Mouse (Mus musculus) C2C12 (cell line): ENCODE results near the gene Pgp. TPM values are rescaled to one million over a fixed set of nuclear protein-coding genes. Genes with fewer than 3 reads are reported as not detected.
"Not testable (repeated sequence)": the region's sequence is repeated elsewhere in the genome, so short reads cannot be mapped to it uniquely, and the experiment has no call there.

ENCODE experiments used
- H3K27me3 ChIP-seq: one replicate; pipeline ENCODE4 v1.6.1; 2011; ENCODE audit not compliant: control insufficient read depth, insufficient read depth, insufficient read length
- H3K36me3 ChIP-seq: one replicate; pipeline ENCODE4 v1.6.1; 2011; ENCODE audit not compliant: control insufficient read depth, insufficient read depth
- H3K4me3 ChIP-seq: one replicate; pipeline ENCODE4 v1.5.1; 2011; ENCODE audit warnings: mild to moderate bottlenecking, control low read depth; ENCODE audit not compliant: poor library complexity, insufficient read depth, severe bottlenecking
- H3K79me2 ChIP-seq: one replicate; pipeline ENCODE4 v1.6.1; 2011; ENCODE audit not compliant: control insufficient read depth, insufficient read depth
- H3K79me3 ChIP-seq: one replicate; pipeline ENCODE4 v1.6.1; 2011; ENCODE audit warnings: low read depth, control low read depth
- H3ac ChIP-seq: one replicate; pipeline ENCODE3; 2011; ENCODE audit warnings: low read depth; ENCODE audit not compliant: control insufficient read depth, insufficient read length
- CEBPB ChIP-seq: IDR thresholded peaks from one replicate; pipeline ENCODE4 v1.6.1; 2011; ENCODE audit warnings: low read depth, mild to moderate bottlenecking, control low read depth, moderate library complexity
- CTCF ChIP-seq: IDR thresholded peaks from one replicate; pipeline ENCODE4 v1.5.1; 2011; ENCODE audit not compliant: control insufficient read depth, insufficient read depth, insufficient read length
- FOSL1 ChIP-seq: IDR thresholded peaks from one replicate; pipeline ENCODE4 v1.8.0; 2011; ENCODE audit warnings: mild to moderate bottlenecking, low read length; ENCODE audit not compliant: poor library complexity, insufficient read depth, severe bottlenecking
- MAX ChIP-seq: IDR thresholded peaks from one replicate; pipeline ENCODE4 v1.6.1; 2011; ENCODE audit warnings: mild to moderate bottlenecking, control low read depth
- MYOD1 ChIP-seq: IDR thresholded peaks from one replicate; pipeline ENCODE4 v1.6.1; 2011; ENCODE audit warnings: low read depth; ENCODE audit not compliant: control insufficient read depth, insufficient read length
- MYOG ChIP-seq: IDR thresholded peaks from one replicate; pipeline ENCODE4 v1.6.1; 2011; ENCODE audit not compliant: control insufficient read depth, insufficient read length; ENCODE audit errors: extremely low read depth
- USF1 ChIP-seq: IDR thresholded peaks from one replicate; pipeline ENCODE4 v1.6.1; 2011; ENCODE audit warnings: low read depth, mild to moderate bottlenecking, control low read depth, moderate library complexity
- long read RNA-seq, 2 experiments: library from polyadenylated mRNA; unstranded; transcript quantifications; one replicate each; pipeline ENCODE4 v2.0.0; 2019 to 2020
- polyA plus RNA-seq: library from polyadenylated mRNA; unstranded; fragments of >200 nt; fragmentation: generic; extraction: Trizol; gene quantifications from one replicate; pipeline ENCODE4 v1.2.1, GENCODE M21; 2012; ENCODE audit warnings: missing spikeins

Pgp gene
- polyA plus RNA-seq: 56.7 TPM
- long read RNA-seq, experiment 1, transcript Pgp-202 (1 exons, 2,428 nt): minor isoform, 16 of 143 reads
- long read RNA-seq, experiment 1, transcript Pgp-201 (2 exons, 2,627 nt): major isoform, 124 of 143 reads
- long read RNA-seq, experiment 1, partial matches to known transcripts: 0 of 143 reads
- long read RNA-seq, experiment 1, other reads (novel, unspliced or antisense): 3 of 143 reads
- long read RNA-seq, experiment 2, transcript Pgp-202 (1 exons, 2,428 nt): minor isoform, 16 of 170 reads
- long read RNA-seq, experiment 2, transcript Pgp-201 (2 exons, 2,627 nt): major isoform, 151 of 170 reads
- long read RNA-seq, experiment 2, partial matches to known transcripts: 0 of 170 reads
- long read RNA-seq, experiment 2, other reads (novel, unspliced or antisense): 3 of 170 reads

- Histone ChIP-seq H3K36me3 (peaks cover 27% of the 10 kb centered on the region), H3K27me3 (no peaks in the 10 kb centered on the region), H3K4me3 (peak within 1 kb of the TSS; percentile 68), H3ac (peak within 1 kb of the TSS; percentile 94), H3K79me2 (peaks cover 27% of the 10 kb centered on the region), H3K79me3 (peaks cover 16% of the 10 kb centered on the region)
- peak; percentile 12 for TF ChIP-seq MAX
- TF ChIP-seq CTCF: peak; percentile 0
- TF ChIP-seq USF1: no peak
Measured at GRCm38 (mm10) chr17:24469910-24470602, at the start of gene Pgp, which contains the start of gene E4f1. TSS of gene Pgp (plus strand) at chr17:24470392. TSS of gene E4f1 (minus strand) at chr17:24470313.

DNA sequence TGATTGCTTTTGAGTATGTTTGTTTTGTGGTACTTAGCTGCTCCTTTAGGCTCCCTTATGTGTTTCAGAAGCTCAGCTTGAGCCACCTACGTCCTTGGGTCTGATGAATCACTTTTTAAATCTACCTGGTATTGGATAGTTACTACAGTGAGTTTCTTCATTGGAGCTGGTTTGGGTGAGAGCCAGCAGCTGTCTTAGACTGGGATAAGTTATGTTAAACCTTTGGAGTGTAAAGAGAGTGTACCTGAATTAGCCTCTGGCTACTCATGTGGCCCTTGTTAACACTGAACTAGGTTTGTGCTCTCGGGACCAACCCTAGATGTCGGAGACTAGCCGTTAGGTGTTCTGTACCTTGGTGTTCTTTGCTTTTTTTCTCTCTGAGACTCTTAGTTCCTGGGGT lies 47.1 kb upstream of the Pgp start:
- Histone ChIP-seq H3K79me2 (peaks cover 60% of the 10 kb centered on the region), H3K4me3 (no peak overlapping the region), H3K36me3 (peaks cover 61% of the 10 kb centered on the region), H3K79me3 (peaks cover 35% of the 10 kb centered on the region), H3K27me3 (no peaks in the 10 kb centered on the region), H3ac (no peak overlapping the region)
- TF ChIP-seq MAX (no peak), MYOG (no peak), CEBPB (no peak), FOSL1 (no peak), USF1 (no peak), MYOD1 (no peak), CTCF (no peak)

DNA sequence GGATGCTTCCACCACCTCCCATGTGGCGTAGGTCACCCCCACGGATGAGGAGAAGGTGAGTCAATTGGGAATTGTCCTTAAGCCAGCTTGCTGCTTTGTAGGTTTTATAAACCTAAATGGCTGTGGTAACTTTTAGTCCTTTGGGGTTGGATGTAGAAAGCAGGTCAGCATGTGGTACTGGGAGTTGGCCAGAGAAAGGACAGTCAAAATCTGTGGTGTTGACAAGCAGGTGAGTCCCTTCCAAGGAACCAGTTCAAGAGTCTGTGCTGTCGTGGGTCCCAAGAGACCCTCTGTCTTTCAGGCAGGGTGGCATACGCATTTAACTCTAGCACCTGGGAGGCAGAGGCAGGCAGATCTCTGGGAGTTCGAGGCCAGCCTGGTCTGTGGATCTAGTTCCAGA lies 45.7 kb upstream of the Pgp start:
- Histone ChIP-seq H3K36me3 (peaks cover 47% of the 10 kb centered on the region), H3ac (no peak overlapping the region), H3K27me3 (no peaks in the 10 kb centered on the region), H3K4me3 (no peak overlapping the region), H3K79me3 (peaks cover 24% of the 10 kb centered on the region), H3K79me2 (peaks cover 60% of the 10 kb centered on the region)
- TF ChIP-seq CEBPB (no peak), MYOG (no peak), FOSL1 (no peak), USF1 (no peak), MAX (no peak), CTCF (no peak), MYOD1 (no peak)

DNA sequence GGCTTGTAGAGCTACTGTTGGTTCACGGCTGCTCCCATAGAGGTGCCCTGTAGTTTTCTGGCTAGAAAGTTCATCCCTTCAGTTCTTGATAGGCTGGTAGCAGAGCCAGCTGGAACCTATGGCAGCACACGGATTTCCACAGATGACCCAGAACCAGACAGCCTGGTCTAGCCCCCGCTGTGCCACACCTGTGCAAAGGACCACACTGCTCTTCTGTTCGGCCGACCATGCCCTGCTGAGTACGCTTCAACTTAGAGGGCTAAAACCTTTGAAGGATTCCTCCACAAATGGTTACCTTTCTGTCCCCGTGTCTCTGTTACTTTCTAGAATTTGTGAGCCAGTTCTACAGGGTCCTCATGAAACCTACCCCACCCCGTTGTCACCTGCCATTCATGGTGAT lies 44.9 kb upstream of the Pgp start:
- not testable (repeated sequence) for H3K27me3 ChIP-seq, H3ac ChIP-seq, H3K4me3 ChIP-seq
- Histone ChIP-seq H3K79me3 (peaks cover 19% of the 10 kb centered on the region), H3K79me2 (peaks cover 57% of the 10 kb centered on the region), H3K36me3 (peaks cover 39% of the 10 kb centered on the region)

- peaks cover 33% of the 10 kb centered on the region for H3K36me3 ChIP-seq
- TF ChIP-seq MYOD1 (peak; percentile 42), MYOG (no peak), MAX (no peak), USF1 (no peak), FOSL1 (no peak), CTCF (no peak)
- peak overlapping the region; percentile 60 for H3K4me3 ChIP-seq
- H3ac ChIP-seq: no peak overlapping the region
- peaks cover 57% of the 10 kb centered on the region for H3K79me2 ChIP-seq
- H3K27me3 ChIP-seq: no peaks in the 10 kb centered on the region
- H3K79me3 ChIP-seq: peaks cover 16% of the 10 kb centered on the region
Measured at GRCm38 (mm10) chr17:24425905-24426304, 44.3 kb upstream of the Pgp start.

DNA sequence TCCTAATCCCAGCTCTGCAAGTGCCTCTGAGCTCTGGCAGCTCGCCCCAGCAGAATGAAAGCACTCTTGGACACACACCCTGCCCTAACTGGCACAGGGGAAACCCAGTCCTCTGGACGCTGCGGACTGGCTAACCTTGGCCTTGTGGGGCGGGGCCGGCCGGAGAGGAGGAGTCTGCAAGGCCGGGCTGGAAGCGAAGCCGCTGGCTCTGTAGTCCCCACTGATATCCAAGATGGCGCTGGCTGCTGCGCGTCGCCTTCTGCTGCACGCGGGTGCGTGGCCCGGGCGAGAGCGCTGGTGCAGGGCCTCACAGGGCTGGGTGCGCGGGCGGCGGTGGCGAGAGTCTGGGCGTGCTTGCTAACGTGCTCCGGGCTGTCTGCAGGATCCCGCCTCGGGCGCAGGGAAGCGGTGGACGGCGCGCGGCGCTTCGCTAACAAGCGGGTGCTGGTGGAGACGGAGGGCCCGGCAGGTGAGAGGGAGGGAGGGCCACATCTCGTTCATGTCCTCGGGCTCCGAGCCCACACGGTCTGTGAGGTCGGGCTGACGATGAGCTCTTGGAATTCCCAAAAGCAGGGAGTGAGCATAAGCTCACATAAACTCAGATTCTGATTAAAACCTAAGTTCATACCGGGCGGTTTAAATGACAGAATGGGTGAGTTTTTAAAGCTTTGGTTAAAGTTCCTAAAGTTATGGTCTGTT lies 43.6 kb upstream of the Pgp start, which contains the start of gene Eci1:
Gene Eci1 (plus strand): TSS at position 171 of the 699 bp plus-strand sequence.
- H3K79me2 ChIP-seq: peaks cover 56% of the 10 kb centered on the region
- H3K36me3 ChIP-seq: peaks cover 26% of the 10 kb centered on the region
- no peaks in the 10 kb centered on the region for H3K27me3 ChIP-seq
- peak within 1 kb of the TSS; percentile 60 for H3K4me3 ChIP-seq
- TF ChIP-seq MAX (peak; percentile 83), CTCF (no peak)
- H3K79me3 ChIP-seq: peaks cover 14% of the 10 kb centered on the region
- H3ac ChIP-seq: peak within 1 kb of the TSS; percentile 93
